Mouse (Mus musculus) cerebellum, adult 9-11 months (tissue): Measurements from ENCODE around the gene Nupl1.
A peak's percentile ranks its signal among the peaks of the same experiment; 100 is the strongest.

Experiments used
- DNase-seq: peaks from one replicate; pipeline ENCODE4 v3.0.0; 2022

Gene Nupl1

GRCm38 (mm10) chr14:60219886-60220285, 31.3 kb downstream of the Nupl1 start:
- no peak for DNase-seq

GRCm38 (mm10) chr14:60217616-60218015, 33.6 kb downstream of the Nupl1 start:
- no peak for DNase-seq

DNA sequence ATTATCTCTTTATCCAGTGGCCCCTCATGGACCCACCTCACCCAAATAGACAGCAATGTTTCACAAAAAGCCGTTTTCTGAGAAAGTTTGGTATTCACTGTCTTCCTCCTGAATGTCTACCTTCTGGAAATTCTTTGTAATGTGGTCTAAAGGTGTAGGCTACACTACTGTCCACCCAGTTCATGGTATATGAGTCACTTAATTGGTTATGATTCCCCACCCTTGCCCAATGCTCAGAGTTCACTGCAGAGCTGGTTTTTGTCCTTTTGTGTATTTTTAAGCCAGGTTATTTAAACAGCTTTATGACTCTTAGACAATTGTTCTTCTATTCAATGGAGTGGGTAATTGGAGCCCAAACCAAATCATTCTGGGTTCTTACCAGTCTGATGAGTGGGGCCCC, 35.1 kb downstream of the Nupl1 start:
- DNase-seq: no peak

DNA sequence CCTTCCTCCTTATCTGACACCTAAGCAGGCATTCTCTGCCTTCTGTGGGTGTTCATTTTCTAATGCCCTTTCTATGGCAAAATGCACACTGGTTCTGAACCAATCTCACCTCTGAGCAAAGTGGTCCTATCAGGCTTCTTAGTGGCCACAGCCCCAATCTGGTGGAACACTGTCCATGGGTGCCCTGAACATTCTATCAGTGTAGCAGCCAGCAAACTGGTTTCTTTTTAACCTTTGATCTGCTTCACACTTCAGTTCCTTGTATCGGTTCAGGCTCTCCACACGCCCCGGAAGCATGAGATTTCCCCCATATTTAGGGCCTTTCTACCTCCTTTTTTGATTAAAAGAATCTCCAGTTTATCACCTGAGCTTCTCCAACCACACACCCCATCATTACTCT, 36.2 kb downstream of the Nupl1 start:
- no peak for DNase-seq

DNA sequence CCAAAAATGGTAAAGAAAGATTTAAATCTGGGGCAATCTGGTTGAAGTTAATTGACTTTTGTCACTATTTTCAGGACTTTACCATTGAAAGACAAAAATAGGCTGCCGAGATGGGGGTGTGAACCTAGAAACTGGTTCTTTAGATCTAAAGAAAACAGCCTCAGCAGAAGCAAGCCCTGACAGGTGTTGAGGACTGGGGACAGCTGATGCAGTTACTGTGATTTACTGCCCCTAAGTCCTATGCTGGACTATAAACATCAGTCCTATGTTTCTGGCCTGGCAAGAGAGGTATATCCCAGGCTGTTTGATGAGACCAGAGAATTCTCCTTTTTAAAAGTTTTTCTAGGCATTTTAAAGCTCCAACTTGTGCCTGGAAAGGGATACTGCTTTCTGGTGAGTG, 37.2 kb downstream of the Nupl1 start:
- no peak for DNase-seq

GRCm38 (mm10) chr14:60209166-60209565, 42.1 kb downstream of the Nupl1 start:
- no peak for DNase-seq

GRCm38 (mm10) chr14:60204993-60205392, 46.2 kb downstream of the Nupl1 start:
- no peak for DNase-seq

GRCm38 (mm10) chr14:60196884-60197283, 54.3 kb downstream of the Nupl1 start, which contains the start of gene Atp8a2:
TSS of gene Atp8a2 (minus strand) at chr14:60197179.
- DNase-seq: no peak

DNA sequence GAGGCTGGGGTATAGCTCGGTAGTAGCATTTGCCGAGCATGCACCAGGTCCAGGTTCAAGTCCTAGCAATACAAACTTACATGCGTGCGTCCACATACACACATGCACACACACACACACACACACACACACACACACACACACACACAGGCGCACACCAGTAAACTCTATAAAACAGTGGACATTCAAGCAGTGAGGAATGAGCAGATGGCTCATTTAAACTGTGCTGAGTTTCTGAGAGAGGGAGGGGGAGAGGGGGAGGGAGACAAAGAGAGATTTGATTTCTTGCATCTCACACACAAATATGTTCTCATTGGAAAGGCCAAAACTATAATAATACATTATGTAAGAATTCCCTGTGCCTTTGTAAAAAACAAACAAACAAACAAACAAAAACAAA, 55.2 kb downstream of the Nupl1 start:
- DNase-seq: no peak

GRCm38 (mm10) chr14:60194606-60195005, 56.6 kb downstream of the Nupl1 start:
- no peak for DNase-seq

DNA sequence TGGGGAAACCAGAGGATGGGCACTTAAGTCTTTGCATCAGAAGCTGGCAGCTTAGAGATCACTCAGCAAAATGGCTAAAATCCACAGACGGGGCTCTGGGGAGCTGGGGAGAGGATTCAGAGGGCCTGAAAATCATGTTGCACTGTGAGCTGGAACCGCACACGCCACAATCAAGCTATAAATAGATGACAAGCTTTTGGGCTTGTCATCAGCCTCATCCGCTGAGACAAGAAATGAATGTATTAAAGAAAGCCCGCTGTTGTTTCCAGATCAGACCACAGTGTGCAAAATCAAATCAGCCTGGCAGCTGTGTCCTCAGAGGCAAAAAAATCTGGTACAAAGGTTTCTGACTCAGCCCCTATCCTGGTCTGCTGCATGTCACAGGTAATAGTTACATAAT, 61.5 kb downstream of the Nupl1 start:
- DNase-seq: no peak

GRCm38 (mm10) chr14:60188201-60188825, 62.9 kb downstream of the Nupl1 start:
- no peak for DNase-seq

- DNase-seq: no peak
Measured at GRCm38 (mm10) chr14:60181306-60181705, 69.9 kb downstream of the Nupl1 start.

GRCm38 (mm10) chr14:60178571-60178955, 72.7 kb downstream of the Nupl1 start:
- no peak for DNase-seq

- DNase-seq: peak; percentile 70
Measured at GRCm38 (mm10) chr14:60177614-60178570, 73.3 kb downstream of the Nupl1 start.

DNA sequence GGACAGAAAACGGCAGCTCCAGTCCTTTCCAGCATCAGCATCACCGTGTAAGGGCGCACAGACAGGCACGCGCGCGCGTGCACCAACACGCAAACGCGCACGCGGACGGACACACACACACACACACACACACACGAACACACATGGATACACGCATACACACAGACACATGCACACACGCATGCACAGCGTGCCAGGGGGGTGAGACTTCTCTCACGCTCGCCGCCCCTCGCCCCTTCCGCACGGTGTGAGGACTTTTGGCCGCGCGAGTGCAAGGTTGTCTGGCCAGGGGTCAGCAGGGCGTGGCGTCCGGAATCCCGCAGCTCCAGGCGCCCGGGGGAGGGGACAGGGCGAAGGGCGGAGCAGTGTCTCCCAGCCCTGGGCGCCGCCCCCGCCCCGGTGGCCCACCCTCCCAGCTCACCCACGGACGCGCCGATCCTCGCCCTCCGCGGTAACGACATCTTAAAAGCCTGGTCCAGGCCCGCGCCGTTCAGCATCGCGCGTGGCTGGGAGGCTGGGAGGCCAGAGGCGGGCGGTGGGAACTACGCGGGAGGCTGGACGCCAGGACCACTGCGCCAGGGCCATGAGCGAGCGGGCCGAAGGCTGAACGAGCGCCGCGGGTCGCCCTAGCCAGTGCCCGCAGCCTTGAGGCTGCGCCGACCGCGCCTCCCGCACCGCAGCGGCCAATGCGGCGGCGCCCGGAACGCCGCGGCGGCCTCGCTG, 74.2 kb downstream of the Nupl1 start:
- peak; percentile 81 for DNase-seq

GRCm38 (mm10) chr14:60176469-60176890, 74.8 kb downstream of the Nupl1 start:
- no peak for DNase-seq

GRCm38 (mm10) chr14:60172286-60173055, 78.8 kb downstream of the Nupl1 start:
- DNase-seq: no peak

- no peak for DNase-seq
Measured at GRCm38 (mm10) chr14:60170845-60171610, 80.2 kb downstream of the Nupl1 start.

DNA sequence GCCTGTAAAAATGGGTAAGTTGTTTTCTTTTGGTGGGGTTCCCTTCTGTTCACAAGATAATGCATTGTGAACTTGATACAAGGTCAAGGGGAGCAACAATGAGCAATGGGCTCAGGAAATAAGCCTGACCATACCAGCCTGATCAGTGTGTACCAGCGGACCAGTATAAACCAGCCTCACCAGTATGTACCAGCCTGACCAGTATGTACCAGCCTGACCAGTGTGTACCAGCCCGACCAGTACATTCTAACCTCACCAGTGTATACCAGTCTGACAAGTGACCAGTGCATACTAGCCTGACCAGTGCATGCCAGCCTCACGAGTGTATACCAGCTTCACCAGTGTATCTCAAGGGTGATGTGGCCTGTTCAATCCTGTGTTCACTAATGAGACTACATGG, 87.9 kb downstream of the Nupl1 start:
- DNase-seq: no peak

GRCm38 (mm10) chr14:60152373-60152772, 98.9 kb downstream of the Nupl1 start:
- no peak for DNase-seq

GRCm38 (mm10) chr14:60148893-60149292, 102.3 kb downstream of the Nupl1 start:
- no peak for DNase-seq
